Mouse (Mus musculus) liver, postnatal 0 days (tissue): ENCODE data around the gene Plin4. TPM values are rescaled to one million over a fixed set of nuclear protein-coding genes. Genes with fewer than 3 reads are reported as not detected.

ENCODE experiments used
- ATAC-seq: fragments of 200-750 bp; cut with Nextera tagmentation; 2 replicates; pipeline ENCODE4 v1.8.0; 2017; ENCODE audit warnings: mild to moderate bottlenecking, moderate library complexity
- DNase-seq: peaks from one replicate; pipeline ENCODE4 v3.0.0-alpha.2; 2016
- H3K27ac ChIP-seq: fragments of 300-500 bp; sonication (generic); 2 replicates; pipeline ENCODE4 v1.5.1; 2014; ENCODE audit warnings: antibody characterized with exemption, moderate library complexity, mild to moderate bottlenecking, low read depth
- H3K27me3 ChIP-seq: fragments of 300-500 bp; sonication (generic); 2 replicates; pipeline ENCODE4 v1.6.1; 2014; ENCODE audit warnings: low read length, control low read depth, mixed read lengths; ENCODE audit not compliant: insufficient read depth
- H3K36me3 ChIP-seq: fragments of 300-500 bp; sonication (generic); replicated peaks from 2 replicates; pipeline ENCODE4 v1.6.1; 2014; ENCODE audit warnings: mild to moderate bottlenecking, control low read depth, low read length, moderate library complexity, mixed read lengths; ENCODE audit not compliant: insufficient read depth
- H3K4me1 ChIP-seq: fragments of 300-500 bp; sonication (generic); 2 replicates; pipeline ENCODE4 v1.6.1; 2014; ENCODE audit warnings: antibody characterized with exemption, mild to moderate bottlenecking, control low read depth; ENCODE audit not compliant: insufficient read depth
- H3K4me2 ChIP-seq: fragments of 300-500 bp; sonication (generic); 2 replicates; pipeline ENCODE4 v1.6.1; 2014; ENCODE audit warnings: low read depth, mild to moderate bottlenecking, low read length, moderate library complexity, mixed read lengths
- H3K4me3 ChIP-seq: fragments of 300-500 bp; sonication (generic); 2 replicates; pipeline ENCODE4 v1.5.1; 2014; ENCODE audit warnings: low read depth, low read length
- H3K9ac ChIP-seq: fragments of 300-500 bp; sonication (generic); replicated peaks from 2 replicates; pipeline ENCODE4 v1.6.1; 2014; ENCODE audit warnings: mild to moderate bottlenecking, moderate library complexity
- H3K9me3 ChIP-seq: fragments of 300-500 bp; sonication (generic); 2 replicates; pipeline ENCODE4 v1.6.1; 2016; ENCODE audit warnings: mild to moderate bottlenecking, control low read depth, low read length, mixed read lengths
- CTCF ChIP-seq: sonication (generic); IDR thresholded peaks from 2 replicates; pipeline ENCODE4 v1.5.1; 2016; ENCODE audit warnings: antibody characterized with exemption, low read depth
- EP300 ChIP-seq: IDR thresholded peaks from 2 replicates; pipeline ENCODE4 v1.6.1; 2016; ENCODE audit warnings: antibody characterized with exemption, low read depth, mild to moderate bottlenecking
- WGBS: fragments of 180-500 bp; shearing (Covaris S2); extraction: QIAGEN DNeasy Blood & Tissue Kit; methylation state at CpG from one replicate; pipeline ENCODE4 v1.1.7; 2014; ENCODE audit not compliant: insufficient replicate concordance; 5-methylcytosine and 5-hydroxymethylcytosine counted together
- polyA plus RNA-seq: library from polyadenylated mRNA; unstranded; fragments of >200 nt; fragmentation: Nextera tagmentation; extraction: Ambion mirVana; gene quantifications from 2 replicates; pipeline ENCODE4 v1.2.1, GENCODE M21; 2015

The Plin4 gene
- polyA plus RNA-seq, 1 experiment from 2014 or later, result 0.12 TPM

GRCm38 (mm10) chr17:56123161-56123560 is 13.6 kb upstream of the Plin4 start:
- no peaks in the 10 kb centered on the region for H3K9me3 ChIP-seq
- H3K27ac ChIP-seq, result no peak overlapping the region
- H3K4me3 ChIP-seq, result no peak overlapping the region
- 83% methylated on average over 12 of the region's 12 CpGs for WGBS
- H3K4me1 ChIP-seq, result peaks cover 5% of the 10 kb centered on the region
- H3K27me3 ChIP-seq, result peaks cover 9% of the 10 kb centered on the region; the same call in 1 of the 2 replicates
- H3K36me3 ChIP-seq, result peaks cover 2% of the 10 kb centered on the region; the same call in 1 of the 2 replicates
- TF ChIP-seq CTCF (no peak), EP300 (no peak)
- DNase-seq (no peak), ATAC-seq (no peak)
- no peak overlapping the region for H3K4me2 ChIP-seq
- H3K9ac ChIP-seq, result no peak overlapping the region

GRCm38 (mm10) chr17:56121826-56122225 is 12.2 kb upstream of the Plin4 start, which contains the start of gene Lrg1:
Lrg1 (minus strand) TSS chr17:56122001.
- Histone ChIP-seq H3K27ac (peak within 1 kb of the TSS; percentile 81), H3K9me3 (no peaks in the 10 kb centered on the region), H3K4me2 (peak within 1 kb of the TSS; percentile 69), H3K9ac (peak within 1 kb of the TSS; percentile 67), H3K27me3 (peaks cover 9% of the 10 kb centered on the region; the same call in 1 of the 2 replicates), H3K36me3 (peaks cover 2% of the 10 kb centered on the region; the same call in 1 of the 2 replicates), H3K4me3 (peak within 1 kb of the TSS; percentile 54), H3K4me1 (peaks cover 8% of the 10 kb centered on the region)
- DNase-seq (peak; percentile 69), ATAC-seq (no peak)
- TF ChIP-seq EP300 (peak; percentile 67; the same call in 1 of the 2 replicates), CTCF (no peak)
- 30% methylated on average over 2 of the region's 2 CpGs for WGBS

- H3K9ac ChIP-seq, result peak overlapping the region; percentile 67
Observed at GRCm38 (mm10) chr17:56119981-56120880, 10.6 kb upstream of the Plin4 start.

GRCm38 (mm10) chr17:56119431-56119830 is 9.8 kb upstream of the Plin4 start:
- H3K4me1 ChIP-seq, result peaks cover 18% of the 10 kb centered on the region
- peak overlapping the region; percentile 69 for H3K4me2 ChIP-seq
- TF ChIP-seq EP300, result no peak
- no peak for TF ChIP-seq CTCF
- H3K9me3 ChIP-seq, result no peaks in the 10 kb centered on the region
- peak overlapping the region; percentile 67; the same call in 1 of the 2 replicates for H3K9ac ChIP-seq
- H3K36me3 ChIP-seq, result no peaks in the 10 kb centered on the region
- peak overlapping the region; percentile 81 for H3K27ac ChIP-seq
- no peak for DNase-seq
- no peak for ATAC-seq
- H3K4me3 ChIP-seq, result peak overlapping the region; percentile 54
- peaks cover 9% of the 10 kb centered on the region; the same call in 1 of the 2 replicates for H3K27me3 ChIP-seq
- WGBS, result 34% methylated on average over 12 of the region's 12 CpGs

More at GRCm38 (mm10) chr17:56119981-56120880, 10.6 kb upstream of the Plin4 start:
- Histone ChIP-seq H3K4me3 (peak overlapping the region; percentile 54), H3K9me3 (no peaks in the 10 kb centered on the region), H3K4me1 (peaks cover 13% of the 10 kb centered on the region), H3K27ac (peak overlapping the region; percentile 81), H3K4me2 (peak overlapping the region; percentile 69), H3K36me3 (no peaks in the 10 kb centered on the region; the same call in 1 of the 2 replicates), H3K27me3 (peaks cover 9% of the 10 kb centered on the region; the same call in 1 of the 2 replicates)
- 8% methylated on average over 63 of the region's 66 CpGs for WGBS
- DNase-seq (peak; percentile 83), ATAC-seq (peak; percentile 19)
- TF ChIP-seq CTCF (no peak), EP300 (peak; percentile 37; the same call in 1 of the 2 replicates)

- Histone ChIP-seq H3K27ac (peak within 1 kb of the TSS; percentile 89), H3K27me3 (peaks cover 9% of the 10 kb centered on the region; the same call in 1 of the 2 replicates), H3K9me3 (no peaks in the 10 kb centered on the region), H3K4me3 (peak within 1 kb of the TSS; percentile 34), H3K4me2 (peak within 1 kb of the TSS; percentile 68), H3K36me3 (no peaks in the 10 kb centered on the region; the same call in 1 of the 2 replicates), H3K9ac (peak within 1 kb of the TSS; percentile 55), H3K4me1 (peaks cover 23% of the 10 kb centered on the region)
- ATAC-seq (peak; percentile 87), DNase-seq (peak; percentile 87)
- 2% methylated on average over 27 of the region's 27 CpGs for WGBS
- TF ChIP-seq CTCF (no peak), EP300 (peak; percentile 79)
Observed at GRCm38 (mm10) chr17:56117251-56117710, 7.7 kb upstream of the Plin4 start, which contains the start of gene Plin5. Plin5 (minus strand) TSS chr17:56117596.

GRCm38 (mm10) chr17:56116193-56116592 is 6.6 kb upstream of the Plin4 start:
- peak; percentile 8; the same call in 1 of the 2 replicates for ATAC-seq
- WGBS, result 56% methylated on average over 10 of the region's 10 CpGs
- H3K27ac ChIP-seq, result peak overlapping the region; percentile 89
- H3K9ac ChIP-seq, result peak overlapping the region; percentile 55
- peaks cover 9% of the 10 kb centered on the region; the same call in 1 of the 2 replicates for H3K27me3 ChIP-seq
- H3K9me3 ChIP-seq, result no peaks in the 10 kb centered on the region
- H3K4me2 ChIP-seq, result peak overlapping the region; percentile 68
- peak; percentile 50 for DNase-seq
- H3K4me1 ChIP-seq, result peaks cover 26% of the 10 kb centered on the region
- H3K36me3 ChIP-seq, result no peaks in the 10 kb centered on the region; the same call in 1 of the 2 replicates
- peak overlapping the region; percentile 34 for H3K4me3 ChIP-seq
- no peak for TF ChIP-seq EP300
- TF ChIP-seq CTCF, result no peak
